Mouse (Mus musculus) liver, embryonic 14.5 days (tissue): ENCODE measurements around the gene Cdh12. TPM values are rescaled to one million over a fixed set of nuclear protein-coding genes. Genes with fewer than 3 reads are reported as not detected.

ENCODE experiments used
- ATAC-seq: fragments of 200-750 bp; cut with Nextera tagmentation; 2 replicates; pipeline ENCODE4 v1.8.0; 2017; ENCODE audit warnings: moderate number of reproducible peaks, mild to moderate bottlenecking, moderate library complexity; ENCODE audit not compliant: insufficient read depth
- DNase-seq, 3 experiments: peaks; one replicate each; pipeline ENCODE4 v3.0.0-alpha.2; 2012 to 2013; ENCODE audit warnings: low read depth in 3 of 3, low spot score in 3 of 3
- H3K27ac ChIP-seq: fragments of 300-500 bp; sonication (generic); 2 replicates; pipeline ENCODE4 v1.5.1; 2014; ENCODE audit warnings: moderate library complexity, mild to moderate bottlenecking, control low read depth, inconsistent platforms
- H3K27me3 ChIP-seq: fragments of 300-500 bp; sonication (generic); 2 replicates; pipeline ENCODE4 v1.6.1; 2014; ENCODE audit warnings: mild to moderate bottlenecking, low read length, moderate library complexity; ENCODE audit not compliant: control insufficient read depth, insufficient read depth
- H3K36me3 ChIP-seq: fragments of 300-500 bp; sonication (generic); replicated peaks from 2 replicates; pipeline ENCODE4 v1.6.1; 2014; ENCODE audit warnings: low read depth; ENCODE audit not compliant: control insufficient read depth, insufficient read depth
- H3K4me1 ChIP-seq, 2 experiments: fragments of 200-500 bp in 1 of 2; fragments of 300-500 bp in 1 of 2; sonication (generic) in 1 of 2; replicated peaks; 2 replicates each; pipeline ENCODE4 v1.6.1; 2012 to 2014; ENCODE audit warnings: antibody characterized with exemption in 1 of 2, inconsistent platforms in 1 of 2, low read length in 1 of 2; ENCODE audit not compliant: control insufficient read depth in 2 of 2, insufficient read depth in 2 of 2
- H3K4me2 ChIP-seq: fragments of 300-500 bp; sonication (generic); 2 replicates; pipeline ENCODE4 v1.6.1; 2014; ENCODE audit warnings: low read depth, mild to moderate bottlenecking, control low read depth, moderate library complexity
- H3K4me3 ChIP-seq, 2 experiments: fragments of 200-500 bp in 1 of 2; fragments of 300-500 bp in 1 of 2; sonication (generic) in 1 of 2; 2 replicates each; pipeline ENCODE4 v1.5.1; 2012 to 2014; ENCODE audit warnings: low read depth in 2 of 2, low read length in 2 of 2, mild to moderate bottlenecking in 2 of 2, control low read depth in 1 of 2, inconsistent platforms in 1 of 2, moderate library complexity in 1 of 2; ENCODE audit not compliant: insufficient read depth in 1 of 2
- H3K9ac ChIP-seq: fragments of 300-500 bp; sonication (generic); replicated peaks from 2 replicates; pipeline ENCODE4 v1.6.1; 2014; ENCODE audit warnings: mild to moderate bottlenecking, control low read depth, moderate library complexity
- H3K9me3 ChIP-seq: fragments of 300-500 bp; sonication (generic); 2 replicates; pipeline ENCODE4 v1.6.1; 2016; ENCODE audit warnings: low read length, mixed read lengths; ENCODE audit not compliant: control insufficient read depth
- CTCF ChIP-seq: IDR thresholded peaks from 2 replicates; pipeline ENCODE4 v1.5.1; 2016; ENCODE audit warnings: antibody characterized with exemption, low read depth, control low read depth
- EP300 ChIP-seq: IDR thresholded peaks from 2 replicates; pipeline ENCODE4 v1.6.1; 2016; ENCODE audit warnings: antibody characterized with exemption, low read depth
- WGBS: fragments of 180-500 bp; shearing (Covaris S2); extraction: QIAGEN DNeasy Blood & Tissue Kit; methylation state at CpG from one replicate; pipeline ENCODE4 v1.1.7; 2014; ENCODE audit not compliant: insufficient replicate concordance; 5-methylcytosine and 5-hydroxymethylcytosine counted together
- polyA plus RNA-seq, 2 experiments: library from polyadenylated mRNA; depleted of rRNA in 1 of 2; stranded (reverse) in 1 of 2; unstranded in 1 of 2; fragments of >200 nt; fragmentation: Nextera tagmentation in 1 of 2; extraction: Ambion mirVana in 1 of 2; gene quantifications; 2 replicates each; pipeline versions ENCODE4 v1.2.1 to v1.2.3; 2012 to 2014

Cdh12 gene
- polyA plus RNA-seq, 2 experiments = not detected

DNA sequence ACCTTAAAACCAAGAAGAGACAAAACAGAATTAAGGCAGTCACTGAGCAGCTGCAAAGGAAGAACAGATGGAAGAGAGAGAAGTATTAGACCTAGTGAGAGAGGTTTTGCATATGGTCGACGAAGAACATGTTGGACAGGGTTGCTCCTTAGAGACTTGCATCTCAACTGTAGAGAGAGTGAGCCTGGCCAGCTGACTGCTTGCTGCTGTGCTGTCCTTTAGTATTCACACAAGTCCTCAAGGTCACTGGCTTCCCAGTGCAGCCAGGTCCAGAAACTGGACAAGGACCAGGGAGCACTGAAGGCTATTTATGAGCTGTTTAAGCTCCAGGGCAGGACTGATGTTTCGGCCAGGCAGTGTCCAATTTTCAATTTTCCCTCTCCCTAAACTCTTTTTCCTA, 559.9 kb downstream of the Cdh12 start:
- H3K4me2 ChIP-seq = no peak overlapping the region
- WGBS = 62% methylated on average over 3 of the region's 3 CpGs
- no peak for ATAC-seq
- no peak overlapping the region for H3K4me3 ChIP-seq
- H3K9me3 ChIP-seq = no peaks in the 10 kb centered on the region
- no peak overlapping the region for H3K27ac ChIP-seq
- no peaks in the 10 kb centered on the region for H3K36me3 ChIP-seq
- H3K4me1 ChIP-seq = no peaks in the 10 kb centered on the region
- no peaks in the 10 kb centered on the region for H3K27me3 ChIP-seq
- TF ChIP-seq EP300 = no peak
- TF ChIP-seq CTCF = no peak
- no peak for DNase-seq
- H3K9ac ChIP-seq = no peak overlapping the region

DNA sequence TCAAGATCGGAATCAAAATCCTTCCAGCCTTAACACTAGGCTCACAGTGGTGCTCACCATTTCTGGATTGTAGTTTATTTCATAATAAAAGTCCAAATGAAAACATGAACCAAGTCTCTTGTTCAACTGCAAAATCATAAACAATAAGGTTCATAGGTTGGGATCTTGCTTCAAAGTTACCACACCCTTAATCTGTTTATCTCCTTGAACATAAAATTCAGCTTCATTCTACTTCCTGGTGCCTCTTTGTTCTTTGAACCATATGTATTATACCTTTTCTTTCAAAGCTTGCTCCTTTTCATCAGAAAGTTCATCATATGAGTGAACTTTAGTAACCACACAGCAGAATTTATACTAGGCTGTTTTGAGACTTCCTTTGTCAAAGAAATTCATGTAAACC, 614.6 kb downstream of the Cdh12 start:
- DNase-seq (no peak), ATAC-seq (no peak)
- no peak overlapping the region for H3K27ac ChIP-seq
- H3K4me2 ChIP-seq = no peak overlapping the region
- H3K4me1 ChIP-seq = no peaks in the 10 kb centered on the region
- WGBS = 57% methylated on average over 1 of the region's 1 CpGs
- no peaks in the 10 kb centered on the region for H3K27me3 ChIP-seq
- H3K9me3 ChIP-seq = no peaks in the 10 kb centered on the region
- no peak overlapping the region for H3K4me3 ChIP-seq
- H3K9ac ChIP-seq = no peak overlapping the region
- H3K36me3 ChIP-seq = no peaks in the 10 kb centered on the region
- no peak for TF ChIP-seq EP300
- no peak for TF ChIP-seq CTCF

DNA sequence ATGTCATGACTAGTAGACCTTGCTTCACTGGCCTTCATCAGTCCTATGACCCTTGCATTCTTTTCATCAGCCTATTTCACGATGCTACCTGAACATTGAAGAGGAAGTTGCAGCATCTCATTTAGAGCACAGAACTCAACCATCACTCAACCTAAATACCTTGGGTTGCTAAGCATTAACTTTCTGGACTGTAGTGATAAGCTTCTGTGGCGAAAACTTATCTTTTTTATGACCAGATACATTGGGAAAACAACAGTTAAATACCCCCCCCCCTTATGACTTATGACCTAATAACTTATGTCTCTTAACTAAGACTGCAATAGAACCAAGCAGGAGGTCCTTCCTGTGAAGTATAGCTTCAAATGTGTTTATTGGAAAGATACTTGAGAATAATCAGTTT, 620.2 kb downstream of the Cdh12 start:
- H3K27ac ChIP-seq = no peak overlapping the region
- 40% methylated on average over 2 of the region's 2 CpGs for WGBS
- H3K36me3 ChIP-seq = no peaks in the 10 kb centered on the region
- no peak overlapping the region for H3K9ac ChIP-seq
- no peak for DNase-seq
- no peak overlapping the region for H3K4me2 ChIP-seq
- H3K4me3 ChIP-seq = no peak overlapping the region
- no peaks in the 10 kb centered on the region for H3K9me3 ChIP-seq
- no peaks in the 10 kb centered on the region for H3K27me3 ChIP-seq
- TF ChIP-seq EP300 (no peak), CTCF (no peak)
- no peak for ATAC-seq
- no peaks in the 10 kb centered on the region for H3K4me1 ChIP-seq

DNA sequence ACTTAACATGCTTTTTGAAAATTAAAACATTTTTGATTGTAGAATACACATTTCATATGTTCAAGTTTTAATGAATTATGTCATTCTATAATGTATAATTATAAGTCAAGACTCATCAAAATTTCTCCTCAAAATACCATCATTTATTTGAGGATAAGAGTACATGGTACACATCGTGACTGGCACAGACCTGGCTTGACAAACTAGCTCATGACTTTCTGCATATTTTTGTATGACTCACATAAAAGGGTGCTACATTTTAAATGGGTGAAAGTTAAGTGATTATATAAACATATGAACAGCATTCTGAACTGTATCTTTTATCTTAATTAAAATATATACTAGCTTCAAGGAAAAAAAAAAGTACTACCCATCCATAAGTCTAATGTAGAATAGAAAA, 643.8 kb downstream of the Cdh12 start:
- no peak overlapping the region for H3K9ac ChIP-seq
- H3K27ac ChIP-seq = no peak overlapping the region
- DNase-seq (no peak), ATAC-seq (no peak)
- no peaks in the 10 kb centered on the region for H3K27me3 ChIP-seq
- H3K9me3 ChIP-seq = no peaks in the 10 kb centered on the region
- no peaks in the 10 kb centered on the region for H3K4me1 ChIP-seq
- no peaks in the 10 kb centered on the region for H3K36me3 ChIP-seq
- 71% methylated on average over 1 of the region's 1 CpGs for WGBS
- no peak overlapping the region for H3K4me3 ChIP-seq
- TF ChIP-seq EP300 (no peak), CTCF (no peak)
- no peak overlapping the region for H3K4me2 ChIP-seq

DNA sequence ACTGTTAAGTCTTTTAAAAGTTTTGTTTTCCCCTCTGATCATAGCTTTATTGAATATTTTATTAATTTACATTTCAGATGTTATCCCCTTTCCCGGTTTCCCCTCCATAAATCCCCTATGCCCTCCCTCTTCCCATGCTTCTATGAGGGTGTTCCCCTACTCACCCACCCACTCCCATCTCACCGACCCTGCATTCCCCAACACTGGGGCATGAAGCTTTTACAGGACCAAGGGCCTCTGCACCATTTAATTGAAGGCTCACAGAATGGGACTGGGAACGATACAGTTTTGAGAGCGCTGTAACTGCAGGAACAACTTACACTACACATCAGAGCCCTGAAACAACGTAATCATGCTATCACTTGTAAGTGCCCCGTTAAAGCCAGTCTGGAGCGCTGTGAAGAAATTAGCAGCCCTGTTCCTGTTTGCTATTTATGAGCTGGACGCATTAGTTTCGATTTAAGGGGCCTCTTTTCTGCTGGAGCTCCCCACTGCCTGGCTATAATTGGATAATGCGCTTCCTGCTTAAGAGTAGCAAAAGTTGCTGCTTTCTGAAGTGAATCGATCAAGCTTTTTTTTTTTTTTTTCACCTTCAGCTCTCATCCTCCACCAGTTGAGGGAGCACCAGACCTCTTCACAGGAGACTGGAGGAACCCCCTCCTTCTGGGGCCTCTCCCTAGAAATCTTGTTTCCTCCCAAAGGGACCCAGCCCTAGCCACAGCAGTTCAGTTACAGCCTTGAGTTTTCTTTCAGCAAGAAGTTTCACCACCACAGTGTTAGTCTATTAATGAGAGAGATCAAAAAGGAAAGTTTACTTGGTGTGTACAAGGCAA, 660.2 kb downstream of the Cdh12 start:
- 13% methylated on average over 11 of the region's 11 CpGs for WGBS
- H3K9ac ChIP-seq = no peak overlapping the region
- DNase-seq (no peak), ATAC-seq (no peak)
- H3K4me2 ChIP-seq = no peak overlapping the region
- no peaks in the 10 kb centered on the region for H3K36me3 ChIP-seq
- no peak overlapping the region for H3K27ac ChIP-seq
- TF ChIP-seq EP300 (no peak), CTCF (no peak)
- H3K4me1 ChIP-seq = no peaks in the 10 kb centered on the region
- no peaks in the 10 kb centered on the region for H3K9me3 ChIP-seq
- H3K4me3 ChIP-seq = peak overlapping the region in 1 of 2 experiments; percentile 6; a peak in 1 of 4 replicates
- no peaks in the 10 kb centered on the region for H3K27me3 ChIP-seq
